Mouse (Mus musculus) midbrain, embryonic 13.5 days (tissue): ENCODE measurements around the gene Zbed4. TPM values are rescaled to one million over a fixed set of nuclear protein-coding genes. Genes with fewer than 3 reads are reported as not detected.
"Not testable (repeated sequence)": the region's sequence is repeated elsewhere in the genome, so short reads cannot be mapped to it uniquely, and the experiment has no call there.

Source experiments
- ATAC-seq: fragments of 200-750 bp; cut with Nextera tagmentation; 2 replicates; pipeline ENCODE4 v1.8.0; 2017; ENCODE audit warnings: mild to moderate bottlenecking, moderate TSS enrichment, moderate library complexity
- H3K27ac ChIP-seq: fragments of 300-500 bp; sonication (generic); 2 replicates; pipeline ENCODE4 v1.5.1; 2015; ENCODE audit warnings: inconsistent platforms, mild to moderate bottlenecking, moderate library complexity
- H3K27me3 ChIP-seq: fragments of 300-500 bp; sonication (generic); 2 replicates; pipeline ENCODE4 v1.6.1; 2015; ENCODE audit warnings: mild to moderate bottlenecking, inconsistent platforms
- H3K36me3 ChIP-seq: fragments of 300-500 bp; sonication (generic); 2 replicates; pipeline ENCODE4 v1.6.1; 2015; ENCODE audit warnings: mild to moderate bottlenecking, inconsistent platforms
- H3K4me1 ChIP-seq: fragments of 300-500 bp; sonication (generic); replicated peaks from 2 replicates; pipeline ENCODE4 v1.6.1; 2015; ENCODE audit warnings: inconsistent platforms
- H3K4me2 ChIP-seq: fragments of 300-500 bp; sonication (generic); replicated peaks from 2 replicates; pipeline ENCODE4 v1.6.1; 2015; ENCODE audit warnings: moderate library complexity, mild to moderate bottlenecking, inconsistent platforms
- H3K4me3 ChIP-seq: fragments of 300-500 bp; sonication (generic); replicated peaks from 2 replicates; pipeline ENCODE4 v1.5.1; 2015; ENCODE audit warnings: mild to moderate bottlenecking, inconsistent platforms
- H3K9ac ChIP-seq: fragments of 300-500 bp; sonication (generic); replicated peaks from 2 replicates; pipeline ENCODE4 v1.6.1; 2015; ENCODE audit warnings: mild to moderate bottlenecking, inconsistent platforms
- H3K9me3 ChIP-seq: fragments of 300-500 bp; sonication (generic); 2 replicates; pipeline ENCODE4 v1.6.1; 2016; ENCODE audit warnings: mild to moderate bottlenecking, inconsistent platforms
- WGBS: fragments of 180-500 bp; shearing (Covaris S2); methylation state at CpG from one replicate; pipeline ENCODE4 v1.1.7; 2015; 5-methylcytosine and 5-hydroxymethylcytosine counted together
- polyA plus RNA-seq: library from polyadenylated mRNA; unstranded; fragments of >200 nt; fragmentation: Nextera tagmentation; extraction: Ambion mirVana; gene quantifications from 2 replicates; pipeline ENCODE4 v1.2.1, GENCODE M21; 2015

The Zbed4 gene
- polyA plus RNA-seq, 1 experiment from 2014 or later: 28.7 TPM

DNA sequence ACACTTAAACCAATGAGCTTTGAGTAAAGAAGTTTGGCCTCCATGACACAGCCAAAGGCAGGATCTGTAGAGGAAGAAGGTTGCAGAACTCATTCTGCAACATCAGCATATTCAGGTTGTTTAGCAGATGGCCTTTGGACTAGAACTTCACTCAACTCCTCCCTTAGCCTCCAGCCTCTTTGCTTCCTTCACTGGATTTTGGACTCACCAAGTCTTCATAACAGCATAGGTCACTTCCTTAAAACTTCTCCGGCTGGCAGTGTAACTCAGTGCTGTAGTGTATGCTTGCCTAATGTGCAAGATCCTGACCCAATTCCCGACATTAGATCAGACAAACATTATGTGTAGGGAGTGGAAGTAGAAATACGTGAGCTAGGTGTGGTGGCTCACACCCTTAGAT, 6.1 kb upstream of the Zbed4 start:
- Histone ChIP-seq H3K9me3 (no peaks in the 10 kb centered on the region), H3K4me2 (no peak overlapping the region), H3K4me3 (no peak overlapping the region), H3K9ac (no peak overlapping the region), H3K27ac (no peak overlapping the region), H3K4me1 (peaks cover 3% of the 10 kb centered on the region), H3K27me3 (0 out of 2 replicates have a peak, but pooled peaks cover 4% of the 10 kb centered on the region), H3K36me3 (no peaks in the 10 kb centered on the region)
- ATAC-seq: no peak
- WGBS: 87% methylated on average over 3 of the region's 3 CpGs

DNA sequence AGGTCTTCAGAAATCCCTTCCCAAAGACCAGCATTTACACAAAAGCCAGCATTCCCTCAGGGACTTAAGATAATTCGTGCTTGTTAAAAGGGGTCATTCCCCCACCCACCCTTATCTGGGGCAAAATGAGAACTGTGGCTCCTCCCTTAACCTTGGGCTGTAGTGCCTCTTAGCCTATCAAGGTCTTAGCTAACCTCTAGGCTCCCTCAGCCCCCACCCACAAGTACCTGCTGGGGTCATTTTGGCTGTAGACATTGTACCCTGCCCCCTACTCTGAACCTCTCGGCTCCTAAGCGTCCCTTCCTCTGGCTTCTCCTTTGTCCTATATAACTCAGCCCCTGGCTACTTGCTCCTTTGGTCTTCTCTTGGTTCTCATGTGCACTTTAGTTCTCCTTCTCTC, 5.5 kb upstream of the Zbed4 start:
- Histone ChIP-seq H3K4me2 (no peak overlapping the region), H3K9ac (no peak overlapping the region), H3K36me3 (no peaks in the 10 kb centered on the region), H3K27me3 (0 out of 2 replicates have a peak, but pooled peaks cover 4% of the 10 kb centered on the region), H3K27ac (no peak overlapping the region), H3K9me3 (no peaks in the 10 kb centered on the region), H3K4me1 (peaks cover 8% of the 10 kb centered on the region), H3K4me3 (no peak overlapping the region)
- ATAC-seq: no peak
- WGBS: 57% methylated on average over 3 of the region's 3 CpGs

DNA sequence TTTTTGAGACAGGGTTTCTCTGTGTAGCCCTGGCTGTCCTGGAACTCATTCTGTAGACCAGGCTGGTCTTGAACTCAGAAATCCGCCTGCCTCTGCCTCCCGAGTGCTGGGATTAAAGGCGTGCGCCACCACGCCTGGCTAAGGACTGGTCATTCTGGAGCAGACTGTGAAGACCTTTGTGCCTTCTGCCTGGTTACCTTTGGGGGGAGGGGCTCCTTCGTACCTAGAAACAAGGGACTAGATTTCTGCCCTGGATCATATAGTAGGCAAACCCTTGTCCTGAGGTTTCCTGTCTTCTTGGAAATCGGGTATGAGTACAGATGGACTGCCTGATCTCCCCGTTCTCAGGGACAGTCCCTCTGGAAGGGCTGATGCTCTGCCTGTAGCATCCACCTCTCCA, 1.8 kb upstream of the Zbed4 start:
- H3K9ac ChIP-seq, H3K4me3 ChIP-seq, H3K4me2 ChIP-seq, H3K36me3 ChIP-seq, H3K9me3 ChIP-seq, ATAC-seq, H3K27me3 ChIP-seq, H3K27ac ChIP-seq: not testable (repeated sequence)
- WGBS: 96% methylated on average over 8 of the region's 8 CpGs
- peaks cover 25% of the 10 kb centered on the region for H3K4me1 ChIP-seq

DNA sequence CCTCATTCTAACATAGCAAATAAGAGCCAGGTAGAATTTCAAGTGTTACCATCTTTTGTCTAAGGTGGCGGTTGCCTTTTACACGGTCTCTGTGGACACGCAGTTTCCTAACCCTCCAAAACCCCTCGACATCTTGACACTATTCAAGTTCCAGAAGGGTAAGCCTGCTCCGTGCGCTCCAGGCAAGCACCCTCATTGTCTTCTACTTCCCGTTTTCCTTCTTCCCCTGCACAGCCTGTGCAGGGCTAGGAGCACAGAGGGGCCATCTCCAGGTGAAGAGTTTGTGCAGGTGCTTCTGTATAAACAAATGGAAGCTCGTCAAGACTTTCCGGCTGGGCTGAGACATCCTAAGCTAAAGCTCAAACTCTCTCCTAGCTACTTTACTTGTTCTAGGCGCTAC, 1.4 kb upstream of the Zbed4 start:
- Histone ChIP-seq H3K9me3 (no peaks in the 10 kb centered on the region), H3K9ac (no peak overlapping the region), H3K4me3 (no peak overlapping the region), H3K4me2 (no peak overlapping the region), H3K36me3 (peaks cover 3% of the 10 kb centered on the region; the same call in 1 of the 2 replicates), H3K27me3 (0 out of 2 replicates have a peak, but pooled peaks cover 4% of the 10 kb centered on the region), H3K4me1 (peaks cover 29% of the 10 kb centered on the region), H3K27ac (no peak overlapping the region)
- 94% methylated on average over 10 of the region's 10 CpGs for WGBS
- ATAC-seq: no peak

DNA sequence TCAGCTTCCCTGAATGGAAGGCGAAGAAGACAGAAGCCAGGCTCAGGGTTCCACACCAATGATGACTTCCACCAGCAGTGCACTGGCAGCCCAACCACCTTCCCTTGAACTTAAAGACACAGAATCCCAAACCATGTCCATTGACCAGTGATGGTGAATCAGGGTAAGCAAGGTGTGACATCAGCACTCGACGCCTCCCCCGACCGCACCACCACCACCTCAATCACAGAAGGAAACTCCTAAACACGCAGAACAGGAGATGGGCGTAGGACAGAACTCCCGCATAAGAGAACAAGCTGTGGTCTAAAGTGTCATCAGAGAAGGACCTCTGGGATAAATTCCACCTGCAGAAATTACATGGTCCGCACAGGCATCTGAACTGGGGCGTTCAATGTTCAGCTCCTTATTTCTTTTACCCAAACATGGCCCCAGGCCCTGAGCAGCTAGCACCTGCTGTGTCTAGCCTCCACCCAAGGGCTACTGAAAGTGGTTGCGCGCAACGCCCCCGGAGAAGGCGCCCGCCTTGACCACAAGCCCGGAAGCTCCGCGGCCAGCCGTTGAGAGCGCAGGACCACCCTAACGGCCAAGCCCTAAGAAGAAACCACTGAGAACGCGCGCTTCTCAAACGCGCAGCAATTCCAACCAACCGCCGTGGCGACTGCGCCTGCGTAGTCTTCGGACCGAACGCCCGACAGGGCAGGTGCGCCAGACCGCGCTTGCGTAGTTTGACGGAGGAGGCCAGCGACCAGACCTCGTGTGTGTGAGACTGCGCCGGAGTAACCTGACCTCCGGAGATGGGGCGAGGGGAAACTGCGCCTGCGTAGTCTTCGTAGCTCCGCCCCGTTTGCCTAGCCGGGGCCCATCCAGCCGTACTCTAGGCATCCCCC, 540 bp upstream of the Zbed4 start:
- Histone ChIP-seq H3K4me3 (peak overlapping the region; percentile 86), H3K9ac (peak overlapping the region; percentile 73), H3K36me3 (peaks cover 8% of the 10 kb centered on the region; the same call in 1 of the 2 replicates), H3K9me3 (no peaks in the 10 kb centered on the region), H3K4me1 (peaks cover 32% of the 10 kb centered on the region), H3K27me3 (0 out of 2 replicates have a peak, but pooled peaks cover 4% of the 10 kb centered on the region), H3K27ac (peak overlapping the region; percentile 92), H3K4me2 (peak overlapping the region; percentile 87)
- ATAC-seq: peak; percentile 98
- WGBS: 8% methylated on average over 52 of the region's 54 CpGs

DNA sequence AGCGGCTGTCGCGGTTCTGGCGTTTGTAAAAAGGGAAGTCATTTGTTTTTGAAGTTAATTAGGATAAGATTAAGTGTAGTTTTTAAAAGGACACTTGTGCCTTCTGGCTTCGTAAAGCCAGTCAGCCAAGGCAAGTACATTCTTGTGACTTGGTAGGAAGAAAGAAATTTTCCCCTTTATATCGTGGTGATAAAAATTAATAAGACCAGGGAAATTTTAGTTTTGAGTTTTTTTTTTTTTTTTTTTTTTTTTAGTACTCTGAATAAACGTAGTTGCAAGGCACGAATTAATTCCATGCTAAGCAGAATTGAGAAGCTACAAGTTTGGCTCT, 908 bp downstream of the Zbed4 start:
- Histone ChIP-seq H3K36me3 (peaks cover 18% of the 10 kb centered on the region), H3K9ac (peak overlapping the region; percentile 88), H3K4me3 (peak overlapping the region; percentile 86), H3K27ac (peak overlapping the region; percentile 92), H3K4me2 (peak overlapping the region; percentile 87), H3K27me3 (0 out of 2 replicates have a peak, but pooled peaks cover 4% of the 10 kb centered on the region), H3K4me1 (peaks cover 32% of the 10 kb centered on the region), H3K9me3 (no peaks in the 10 kb centered on the region)
- 2% methylated on average over 8 of the region's 8 CpGs for WGBS
- ATAC-seq: no peak

DNA sequence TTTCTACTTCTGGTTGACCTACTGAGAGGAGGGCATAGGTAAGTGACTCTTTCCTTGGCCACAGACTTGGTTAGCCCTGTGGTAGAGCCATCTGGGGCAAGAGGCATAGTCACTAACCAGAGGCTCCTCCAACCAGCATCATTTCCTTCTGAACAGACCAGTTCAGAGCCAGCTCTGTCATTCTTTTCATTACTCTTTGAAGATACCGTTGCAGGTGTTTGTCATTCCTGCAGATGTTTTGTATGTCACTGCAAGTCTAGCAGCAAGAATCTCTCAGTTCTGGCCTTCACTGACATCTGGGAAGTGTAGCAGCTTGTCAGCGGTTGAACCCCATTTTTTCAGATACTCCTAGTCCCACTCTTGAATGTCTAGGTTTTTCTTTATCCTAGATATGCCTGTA, 3.4 kb downstream of the Zbed4 start:
- Histone ChIP-seq H3K9ac (no peak overlapping the region), H3K36me3 (peaks cover 41% of the 10 kb centered on the region), H3K4me3 (no peak overlapping the region), H3K4me1 (peaks cover 32% of the 10 kb centered on the region), H3K27ac (no peak overlapping the region), H3K27me3 (no peaks in the 10 kb centered on the region), H3K9me3 (no peaks in the 10 kb centered on the region), H3K4me2 (no peak overlapping the region)
- no peak for ATAC-seq
- 89% methylated on average over 2 of the region's 2 CpGs for WGBS

DNA sequence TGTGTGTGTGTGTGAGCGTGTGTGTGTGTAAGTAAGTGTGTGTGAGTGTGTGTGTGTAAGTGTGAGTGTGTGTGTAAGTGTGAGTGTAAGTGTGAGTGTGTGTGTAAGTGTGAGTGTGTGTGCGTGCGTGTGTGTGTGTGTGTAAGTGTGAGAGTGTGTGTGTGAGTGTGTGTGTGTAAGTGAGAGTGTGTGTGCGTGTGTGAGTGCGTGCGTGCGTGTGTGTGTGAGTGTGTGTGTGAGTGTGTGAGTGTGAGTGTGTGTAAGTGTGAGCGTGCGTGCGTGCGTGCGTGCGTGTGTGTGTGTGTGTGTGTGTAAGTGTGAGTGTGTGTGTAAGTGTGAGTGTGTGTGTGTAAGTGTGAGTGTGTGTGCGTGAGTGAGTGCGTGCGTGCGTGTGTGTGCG, 4.3 kb downstream of the Zbed4 start:
- Histone ChIP-seq H3K27ac (no peak overlapping the region), H3K4me2 (no peak overlapping the region), H3K9me3 (no peaks in the 10 kb centered on the region), H3K4me3 (no peak overlapping the region), H3K9ac (no peak overlapping the region), H3K36me3 (peaks cover 50% of the 10 kb centered on the region), H3K4me1 (peaks cover 25% of the 10 kb centered on the region), H3K27me3 (no peaks in the 10 kb centered on the region)
- no peak for ATAC-seq
- WGBS: 95% methylated on average over 18 of the region's 18 CpGs

DNA sequence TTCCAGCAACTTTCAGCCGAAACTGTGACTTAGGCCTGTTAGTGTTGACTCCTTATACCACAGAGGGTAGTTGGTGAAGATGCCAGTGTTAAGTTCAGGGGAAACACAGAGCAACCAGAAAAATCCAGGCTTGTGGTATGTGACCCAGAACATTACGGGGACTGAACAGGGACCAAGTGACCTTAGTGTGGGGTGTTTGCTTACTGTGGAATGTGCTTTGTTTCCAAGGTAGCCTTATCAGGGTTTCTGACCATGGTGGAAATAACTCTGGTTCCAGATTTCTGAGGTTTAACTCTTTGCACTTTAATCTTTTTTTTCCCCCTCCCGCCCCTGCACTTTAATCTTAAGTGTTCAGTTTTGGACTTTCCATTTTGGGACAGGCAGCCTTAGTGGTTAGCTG, 6.6 kb downstream of the Zbed4 start:
- Histone ChIP-seq H3K4me3 (no peak overlapping the region), H3K9ac (no peak overlapping the region), H3K27me3 (no peaks in the 10 kb centered on the region), H3K4me1 (peaks cover 19% of the 10 kb centered on the region), H3K36me3 (peaks cover 72% of the 10 kb centered on the region), H3K4me2 (no peak overlapping the region), H3K9me3 (no peaks in the 10 kb centered on the region), H3K27ac (no peak overlapping the region)
- 96% methylated on average over 3 of the region's 3 CpGs for WGBS
- no peak for ATAC-seq

DNA sequence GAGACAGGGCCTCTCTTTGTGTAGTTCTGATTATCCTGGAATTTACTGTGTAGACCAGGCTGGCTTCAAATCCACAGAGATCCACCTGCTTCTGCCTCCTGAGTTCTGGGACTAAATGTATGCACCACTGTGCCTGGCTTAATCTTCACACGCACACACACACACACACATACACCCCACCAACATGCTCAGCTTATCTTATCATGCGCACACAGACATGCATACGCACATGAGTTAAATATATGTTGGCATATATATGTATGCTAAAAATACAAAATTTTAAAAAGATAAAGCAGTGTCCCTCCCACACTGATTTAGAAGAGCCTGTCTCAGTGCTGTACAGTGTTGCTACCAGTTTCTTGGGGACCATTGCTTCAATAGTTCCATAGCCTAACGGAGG, 10.1 kb downstream of the Zbed4 start:
- peaks cover 85% of the 10 kb centered on the region for H3K36me3 ChIP-seq
- 94% methylated on average over 4 of the region's 4 CpGs for WGBS
- ATAC-seq: no peak

DNA sequence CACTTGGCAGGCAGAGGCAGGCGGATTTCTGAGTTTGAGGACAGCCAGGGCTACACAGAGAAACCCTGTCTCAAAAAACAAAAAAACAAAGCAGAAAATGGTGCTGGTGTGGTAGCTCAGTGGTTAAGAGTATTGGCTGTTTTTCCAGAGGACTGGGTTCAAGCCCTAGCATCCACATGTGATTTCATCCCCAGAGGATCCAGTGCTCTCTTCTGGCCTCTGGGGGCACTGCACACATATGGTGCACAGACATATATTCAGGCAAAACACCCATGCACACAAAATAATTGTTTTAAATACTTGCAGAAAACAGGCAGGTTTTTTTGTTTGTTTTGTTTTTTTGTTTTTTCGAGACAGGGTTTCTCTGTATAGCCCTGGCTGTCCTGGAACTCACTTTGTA, 14.7 kb downstream of the Zbed4 start:
- 94% methylated on average over 2 of the region's 2 CpGs for WGBS

More for the DNA sequence above, 10.1 kb downstream of the Zbed4 start:
- Histone ChIP-seq H3K4me2 (no peak overlapping the region), H3K4me1 (no peaks in the 10 kb centered on the region), H3K9me3 (no peaks in the 10 kb centered on the region), H3K27me3 (no peaks in the 10 kb centered on the region), H3K9ac (no peak overlapping the region), H3K27ac (no peak overlapping the region), H3K4me3 (no peak overlapping the region)

DNA sequence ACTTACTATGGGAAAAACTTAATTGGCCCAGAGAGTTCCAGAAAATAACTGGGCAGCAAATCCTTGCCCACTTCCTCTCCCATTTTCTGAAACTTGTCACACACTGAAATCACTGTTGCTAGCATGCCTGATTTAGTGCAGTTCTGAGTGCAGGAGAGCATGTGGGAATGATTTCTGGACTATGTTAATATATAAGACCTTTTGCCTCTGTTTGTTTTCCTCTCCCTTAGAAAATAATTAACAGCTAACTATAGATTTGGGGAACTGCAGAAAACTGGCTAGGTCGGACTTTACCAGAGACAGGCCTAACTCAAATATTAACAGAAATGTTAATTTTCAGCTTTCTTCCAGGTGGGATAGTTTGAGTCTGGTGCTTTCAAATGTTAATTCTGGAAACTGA, 17.1 kb downstream of the Zbed4 start:
- 97% methylated on average over 1 of the region's 1 CpGs for WGBS
- Histone ChIP-seq H3K4me2 (no peak overlapping the region), H3K4me3 (no peak overlapping the region), H3K27ac (no peak overlapping the region), H3K9ac (no peak overlapping the region), H3K4me1 (no peaks in the 10 kb centered on the region), H3K27me3 (no peaks in the 10 kb centered on the region), H3K36me3 (peaks cover 72% of the 10 kb centered on the region), H3K9me3 (no peaks in the 10 kb centered on the region)
- ATAC-seq: no peak

More for the DNA sequence above, 14.7 kb downstream of the Zbed4 start:
- not testable (repeated sequence) for H3K9ac ChIP-seq, ATAC-seq, H3K27ac ChIP-seq, H3K4me3 ChIP-seq, H3K4me2 ChIP-seq, H3K27me3 ChIP-seq, H3K4me1 ChIP-seq, H3K9me3 ChIP-seq
- peaks cover 70% of the 10 kb centered on the region for H3K36me3 ChIP-seq
